Mouse (Mus musculus): ENCODE results near the gene Lamtor4.

Gene Lamtor4

DNA sequence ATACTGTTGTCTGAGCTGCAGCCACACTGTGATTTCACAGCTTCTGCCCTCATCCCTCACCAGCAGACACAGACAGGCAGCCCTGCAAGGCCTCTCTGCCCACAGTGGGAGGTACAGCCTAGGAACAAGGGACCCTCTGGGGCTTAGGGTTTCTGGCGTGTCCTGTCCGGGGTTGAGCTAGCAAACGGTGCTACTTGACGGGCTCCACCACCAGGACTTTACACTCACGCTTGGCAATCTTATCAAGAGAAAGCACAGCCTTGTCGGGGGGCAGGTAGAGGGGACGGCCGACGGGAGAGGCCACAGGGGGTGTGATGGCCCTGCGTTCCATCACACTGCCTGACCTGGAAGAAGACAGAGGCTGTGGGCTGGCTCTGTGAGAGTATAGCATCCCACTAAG is 4.8 kb downstream of the Lamtor4 start:
- no peak for DNase-seq (ENCODE audit: low read depth, low spot score)

DNA sequence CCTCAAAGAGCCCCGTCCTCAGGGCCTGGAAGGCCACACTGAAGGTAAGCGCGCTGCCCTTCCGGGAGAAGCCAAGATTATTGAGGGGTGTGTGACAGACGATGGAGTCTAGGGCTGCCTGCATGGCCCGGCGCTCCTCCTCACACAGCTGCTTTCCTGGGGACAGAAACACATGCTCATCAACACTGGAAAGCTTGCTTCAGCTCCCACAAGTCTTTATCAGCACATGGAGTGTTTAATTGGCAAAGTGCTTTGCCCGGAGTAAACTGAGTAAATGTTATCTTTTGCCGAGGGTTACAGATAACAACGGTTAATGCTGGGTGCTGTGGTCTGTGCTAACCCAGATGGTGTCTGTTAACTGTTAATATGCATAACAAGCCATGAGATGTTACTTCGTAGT is 5.6 kb downstream of the Lamtor4 start:
- DNase-seq (ENCODE audit: low read depth, low spot score) = no peak

- DNase-seq (ENCODE audit: low read depth, low spot score) = no peak
Observed at GRCm38 (mm10) chr5:138262001-138262400, 6.7 kb downstream of the Lamtor4 start.

DNA sequence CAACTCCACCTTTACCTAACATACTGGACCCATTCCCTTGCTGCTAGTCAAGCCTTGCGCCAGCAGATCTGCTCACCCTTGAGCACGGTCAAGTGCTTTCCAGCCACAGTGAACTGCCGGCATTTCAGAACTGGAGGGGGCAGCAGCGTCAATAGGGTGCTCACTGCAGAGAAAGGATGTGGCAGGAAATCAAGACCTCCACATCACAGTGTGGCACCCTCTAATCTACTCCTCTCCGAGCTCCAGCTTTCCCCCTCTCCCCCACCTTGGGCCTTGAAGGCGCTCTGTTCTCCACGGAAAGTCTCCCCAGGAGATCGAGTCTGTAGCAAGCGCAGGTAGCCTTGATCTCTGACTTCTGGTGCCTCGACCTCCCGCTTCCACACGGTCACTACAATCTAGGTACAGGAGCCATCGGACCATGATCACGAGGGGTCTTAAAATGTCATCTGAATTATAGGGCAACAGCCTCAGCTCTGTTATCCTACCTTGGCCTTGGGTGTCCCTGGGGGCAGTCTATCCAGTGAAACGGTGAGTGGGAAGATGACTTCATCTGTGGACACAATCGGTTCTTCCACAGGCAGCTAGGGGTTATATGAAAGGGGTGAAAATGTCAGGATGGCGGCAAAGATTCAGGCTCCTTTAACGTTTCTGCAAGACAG is 7.4 kb downstream of the Lamtor4 start:
- DNase-seq (ENCODE audit: low read depth, low spot score) = no peak

DNA sequence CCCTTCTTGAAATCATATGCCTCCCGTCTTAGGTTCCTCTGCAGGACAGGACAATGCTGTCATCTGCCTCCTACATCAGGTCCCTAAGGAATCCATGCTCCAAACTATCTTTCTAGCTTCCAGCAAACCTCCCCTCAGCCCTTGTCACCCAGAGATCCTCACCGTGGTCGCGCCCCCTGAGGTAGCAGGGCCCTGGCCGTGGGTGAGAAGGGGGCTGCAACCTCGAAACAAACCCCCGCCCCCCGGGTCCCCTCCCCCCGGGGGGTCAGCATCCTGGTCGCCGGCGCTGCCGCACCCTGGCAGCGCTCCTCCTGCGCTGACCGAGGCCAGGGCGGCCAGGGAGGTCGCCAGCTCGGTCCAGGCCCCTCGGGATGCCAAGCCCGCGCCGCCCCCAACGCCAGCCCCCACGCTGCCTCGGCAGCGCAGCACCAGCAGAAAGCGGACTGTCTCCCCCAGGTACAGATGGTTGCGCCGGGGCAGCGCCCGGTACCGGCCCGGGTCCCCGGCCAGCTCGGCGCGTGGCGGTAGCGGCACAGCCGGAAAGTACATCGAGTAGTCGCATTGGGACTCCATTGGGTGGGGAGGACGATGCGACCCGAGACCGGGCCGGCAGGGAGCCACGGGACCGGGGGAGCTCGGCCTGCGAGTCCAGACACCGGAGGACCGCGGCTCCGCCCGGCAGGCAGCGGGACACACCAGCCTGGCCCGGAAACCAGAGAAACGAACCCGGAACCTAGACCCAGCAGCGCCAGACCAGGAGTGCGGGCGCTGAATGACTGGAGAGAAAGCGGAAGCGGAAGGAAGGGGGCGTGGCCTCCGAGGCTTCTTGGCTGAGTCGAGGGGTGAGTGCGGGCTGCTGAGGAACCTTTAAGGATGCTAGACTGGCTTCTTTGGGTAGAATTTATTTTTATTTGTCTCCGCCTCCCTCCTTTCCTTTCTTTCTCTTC is 8.3 kb downstream of the Lamtor4 start, which contains the start of gene BC037034:
TSS of gene BC037034 (minus strand) at position 774 of the 947 bp plus-strand sequence.
- peak; percentile 88 for DNase-seq (ENCODE audit: low read depth, low spot score)

GRCm38 (mm10) chr5:138264207-138264578 is 8.9 kb downstream of the Lamtor4 start:
- DNase-seq (ENCODE audit: low read depth, low spot score) = no peak

DNA sequence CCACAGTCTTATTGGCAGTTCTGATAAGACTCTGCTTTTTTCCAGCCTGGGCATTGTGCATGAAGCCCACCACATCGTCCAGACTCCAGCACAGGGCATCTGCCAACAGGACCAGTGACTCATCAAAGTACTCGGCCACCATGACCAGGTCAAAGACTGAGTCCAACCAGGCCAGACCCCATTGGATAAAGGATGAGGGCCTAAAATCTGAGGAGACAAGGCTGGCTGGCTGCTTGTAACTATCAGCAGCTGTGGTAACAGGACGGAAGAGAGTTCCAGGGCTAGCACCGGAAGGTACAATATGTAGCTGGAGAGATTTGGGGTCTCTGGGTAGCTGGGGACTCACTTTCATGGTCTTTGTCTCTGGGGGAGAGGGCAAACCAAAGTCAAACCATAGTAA is 10.4 kb downstream of the Lamtor4 start:
- no peak for DNase-seq (ENCODE audit: low read depth, low spot score)

- DNase-seq (ENCODE audit: low read depth, low spot score) = no peak
Observed at GRCm38 (mm10) chr5:138267114-138267513, 11.8 kb downstream of the Lamtor4 start.

DNA sequence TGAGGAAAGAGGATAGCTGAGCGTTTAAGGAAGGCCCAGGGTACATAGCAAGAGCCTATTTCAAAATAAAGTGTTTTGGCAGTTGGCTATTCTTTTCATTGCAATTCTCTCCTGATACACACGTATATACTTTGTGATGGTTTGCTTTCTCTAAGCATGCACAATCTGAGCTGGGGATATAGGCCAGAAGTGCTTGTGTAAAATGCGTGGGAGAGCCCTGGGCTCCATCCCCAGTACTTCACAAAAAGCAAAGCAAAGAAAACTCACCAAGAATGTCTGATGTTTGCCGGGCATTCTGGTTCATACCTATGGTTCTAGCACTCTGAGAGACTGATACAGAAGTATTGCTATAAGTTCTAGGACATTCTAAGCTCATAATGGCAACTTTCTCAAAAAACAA is 13.7 kb downstream of the Lamtor4 start:
- DNase-seq (ENCODE audit: low read depth, low spot score) = peak; percentile 32

DNA sequence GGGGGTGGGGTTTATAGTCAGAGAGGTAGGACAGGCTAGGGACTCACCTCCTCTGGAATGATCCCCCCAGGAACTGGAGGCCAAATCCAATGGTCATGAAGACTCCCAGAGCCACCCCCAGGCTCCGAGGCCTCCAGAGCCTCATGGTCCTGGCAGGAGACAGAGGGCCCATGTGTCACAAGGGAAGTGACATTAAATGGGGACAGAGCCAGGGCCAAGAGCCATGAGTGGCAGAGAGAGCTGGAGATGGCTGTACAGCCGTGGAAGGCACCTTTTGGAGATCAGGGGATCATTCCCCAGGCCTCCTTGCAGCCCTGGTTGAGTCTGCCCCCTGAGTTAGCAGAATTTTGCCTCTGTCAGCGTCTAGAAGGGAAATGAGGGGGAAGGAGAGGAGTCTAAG is 15.9 kb downstream of the Lamtor4 start:
- DNase-seq (ENCODE audit: low read depth, low spot score) = no peak

- no peak for DNase-seq (ENCODE audit: low read depth, low spot score)
Observed at GRCm38 (mm10) chr5:138272409-138272923, 17.2 kb downstream of the Lamtor4 start, which contains the start of gene Gal3st4. TSS of gene Gal3st4 (minus strand) at chr5:138272840.

- DNase-seq (ENCODE audit: low read depth, low spot score) = no peak
Observed at GRCm38 (mm10) chr5:138274186-138274585, 18.9 kb downstream of the Lamtor4 start.

- no peak for DNase-seq (ENCODE audit: low read depth, low spot score)
Observed at GRCm38 (mm10) chr5:138275216-138276050, 20.2 kb downstream of the Lamtor4 start.

DNA sequence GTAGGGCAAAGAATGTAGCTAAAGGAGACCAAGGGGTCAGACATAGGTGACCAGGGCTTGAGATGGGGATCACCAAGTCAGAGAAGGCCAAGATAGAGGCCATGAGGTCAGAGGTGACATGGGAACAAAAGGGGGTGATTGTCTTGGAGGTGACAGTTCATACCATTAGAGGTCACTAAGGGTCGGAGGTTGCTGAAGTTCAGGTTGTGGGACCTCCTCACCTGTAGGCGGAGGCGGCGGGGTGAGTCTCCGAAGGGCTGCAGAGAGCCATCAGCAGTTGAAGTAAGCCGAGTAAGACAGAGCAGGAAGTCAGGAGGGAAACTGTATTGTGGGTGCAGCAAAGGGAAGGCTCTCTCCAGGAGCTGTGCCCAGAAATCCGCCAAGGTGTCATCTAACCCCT is 22.7 kb downstream of the Lamtor4 start:
- no peak for DNase-seq (ENCODE audit: low read depth, low spot score)

- peak; percentile 80 for DNase-seq (ENCODE audit: low read depth, low spot score)
Observed at GRCm38 (mm10) chr5:138279585-138280424, 24.5 kb downstream of the Lamtor4 start, which contains the start of the genes Gm43720, Gpc2 and Stag3. TSS of gene Gm43720 (minus strand) at chr5:138279958. TSS of gene Gpc2 (minus strand) at chr5:138280005. TSS of gene Stag3 (plus strand) at chr5:138280240.

DNA sequence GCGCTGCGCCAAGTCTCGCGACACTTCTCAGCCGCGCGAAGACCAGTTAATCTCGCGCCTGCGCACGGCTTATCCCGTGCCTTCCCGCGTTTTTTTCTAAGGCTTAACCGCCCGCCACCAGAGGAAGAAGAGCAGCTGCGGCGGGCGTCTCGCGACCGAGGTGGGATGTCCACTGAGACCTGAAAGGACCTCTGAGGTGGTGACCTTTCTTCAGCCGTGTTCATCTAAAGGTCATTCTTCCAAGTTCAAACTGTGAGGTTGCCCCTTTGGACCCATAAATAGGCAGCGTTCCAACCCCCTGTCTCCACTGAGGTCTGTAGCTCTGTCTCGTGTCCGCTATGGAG is 25.1 kb downstream of the Lamtor4 start:
- no peak for DNase-seq (ENCODE audit: low read depth, low spot score)

DNA sequence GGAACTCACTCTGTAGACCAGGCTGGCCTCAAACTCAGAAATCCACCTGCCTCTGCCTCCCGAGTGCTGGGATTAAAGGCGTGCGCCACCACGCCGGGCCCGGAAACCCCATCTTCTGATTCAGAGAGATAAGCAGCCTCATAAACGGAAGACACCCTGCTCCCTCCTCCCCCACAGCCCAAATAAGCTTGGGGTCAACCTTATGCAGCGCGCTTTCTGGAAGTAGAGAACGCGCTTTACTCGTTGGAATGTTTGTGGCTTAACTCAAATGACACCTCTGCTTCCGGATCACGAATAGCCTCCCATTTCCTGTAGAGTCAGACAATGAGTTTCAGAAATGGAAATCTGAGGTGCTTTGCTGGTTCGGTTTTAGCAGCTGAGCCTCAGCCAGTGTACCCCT is 25.5 kb downstream of the Lamtor4 start:
- no peak for DNase-seq (ENCODE audit: low read depth, low spot score)

GRCm38 (mm10) chr5:138281798-138282197 is 26.5 kb downstream of the Lamtor4 start:
- DNase-seq (ENCODE audit: low read depth, low spot score) = no peak

GRCm38 (mm10) chr5:138283540-138283939 is 28.3 kb downstream of the Lamtor4 start:
- DNase-seq (ENCODE audit: low read depth, low spot score) = no peak

DNA sequence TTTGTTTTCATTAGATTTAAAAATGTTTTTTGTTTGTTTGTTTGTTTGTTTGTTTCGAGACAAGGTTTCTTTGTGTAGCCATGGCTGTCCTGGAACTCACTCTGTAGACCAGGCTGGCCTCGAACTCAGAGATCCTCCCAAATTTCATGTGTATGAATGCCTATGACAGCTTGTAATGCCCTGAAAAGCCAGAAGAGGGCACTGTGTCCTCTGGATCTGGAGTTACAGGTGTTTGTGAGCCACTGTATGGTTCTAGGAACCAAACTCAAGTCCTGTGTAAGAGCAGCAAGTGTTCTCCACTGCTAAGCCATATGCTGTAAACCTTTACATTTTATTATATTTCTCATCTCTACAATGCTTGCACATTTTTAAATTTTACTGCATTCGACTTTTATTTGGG is 32.6 kb downstream of the Lamtor4 start:
- no peak for DNase-seq (ENCODE audit: low read depth, low spot score)

- DNase-seq (ENCODE audit: low read depth, low spot score) = no peak
Observed at GRCm38 (mm10) chr5:138291638-138292037, 36.4 kb downstream of the Lamtor4 start.
